Mouse (Mus musculus) c-Kit-negative CD71-positive TER-119-positive erythroid progenitor cells, embryonic 14.5 days (primary cell): Measurements from ENCODE around the gene Gdf2.

Experiments used
- DNase-seq: peaks from one replicate; pipeline ENCODE4 v3.0.0-alpha.2; 2013; ENCODE audit warnings: low read depth, low spot score

The Gdf2 gene

DNA sequence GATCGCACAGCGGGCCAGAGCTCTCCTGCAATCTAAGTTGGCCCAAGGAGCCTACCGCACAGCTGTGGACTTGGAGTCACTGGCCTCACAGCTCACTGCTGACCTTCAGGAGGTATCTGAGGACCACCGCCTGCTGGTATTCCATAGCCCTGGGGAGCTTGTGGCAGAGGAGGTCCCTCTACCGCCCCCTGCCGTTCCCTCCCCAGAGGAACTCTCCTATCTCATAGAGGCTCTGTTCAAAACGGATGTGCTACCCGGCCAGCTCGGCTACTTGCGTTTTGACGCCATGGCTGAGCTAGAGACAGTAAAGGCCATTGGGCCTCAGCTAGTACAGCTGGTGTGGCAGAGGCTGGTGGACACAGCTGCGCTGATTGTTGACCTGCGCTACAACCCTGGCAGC, 15.2 kb downstream of the Gdf2 start:
- DNase-seq = no peak

DNA sequence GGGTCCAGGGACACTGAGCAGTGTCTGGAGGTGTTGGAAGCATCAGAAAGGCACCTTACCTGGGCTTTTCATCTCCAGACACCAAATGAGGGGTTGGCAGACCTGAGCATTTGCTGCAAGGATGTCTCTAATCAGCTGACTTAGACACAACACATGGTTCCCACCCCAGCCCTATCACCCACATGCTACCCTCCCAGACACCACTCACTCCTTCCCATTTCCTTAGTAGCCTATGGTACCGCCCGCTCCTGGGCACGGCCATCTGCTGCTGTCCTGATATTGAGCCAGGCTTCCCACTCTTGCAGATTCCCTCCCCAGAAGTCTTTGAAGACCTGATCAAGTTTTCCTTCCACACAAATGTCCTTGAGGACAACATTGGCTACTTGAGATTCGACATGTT, 17.3 kb downstream of the Gdf2 start:
- DNase-seq = no peak

DNA sequence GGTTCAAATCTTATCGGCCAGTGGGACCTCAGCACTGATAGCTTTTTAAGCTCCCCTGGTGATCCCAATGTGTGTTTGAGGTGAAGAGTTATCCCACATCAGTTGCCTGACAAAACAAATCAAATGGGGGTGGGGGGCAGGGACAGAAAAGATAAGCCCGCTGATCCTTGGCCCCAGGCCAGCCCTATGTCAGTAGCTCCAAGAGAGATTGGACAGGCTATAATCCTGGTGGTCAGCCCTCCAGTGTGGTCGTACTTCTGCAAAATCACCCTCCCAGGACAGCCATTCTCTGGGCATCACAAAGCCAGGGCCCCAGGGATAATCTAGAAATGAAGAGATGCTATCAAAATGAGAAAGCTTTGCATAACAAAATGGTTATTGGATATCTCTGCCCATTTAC, 18.0 kb downstream of the Gdf2 start:
- no peak for DNase-seq

DNA sequence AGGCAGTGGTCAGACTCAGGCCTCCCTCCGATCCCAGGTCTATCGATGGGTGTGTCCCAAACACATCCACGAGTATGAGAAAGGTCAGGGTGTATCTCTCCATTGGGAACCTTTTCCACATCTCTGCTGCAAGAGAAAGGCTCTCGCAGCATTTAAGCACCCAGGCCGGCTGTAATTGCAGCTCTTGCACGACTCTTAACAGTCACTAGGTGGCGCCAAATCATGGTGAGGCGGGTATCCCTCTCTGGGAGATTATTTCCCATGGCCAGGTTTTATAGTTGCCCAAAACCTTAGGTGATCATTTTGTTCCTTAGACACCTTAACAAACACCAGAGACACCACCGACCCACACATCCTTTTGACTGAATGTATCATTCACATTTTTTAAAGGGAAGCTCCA, 18.5 kb downstream of the Gdf2 start:
- no peak for DNase-seq

DNA sequence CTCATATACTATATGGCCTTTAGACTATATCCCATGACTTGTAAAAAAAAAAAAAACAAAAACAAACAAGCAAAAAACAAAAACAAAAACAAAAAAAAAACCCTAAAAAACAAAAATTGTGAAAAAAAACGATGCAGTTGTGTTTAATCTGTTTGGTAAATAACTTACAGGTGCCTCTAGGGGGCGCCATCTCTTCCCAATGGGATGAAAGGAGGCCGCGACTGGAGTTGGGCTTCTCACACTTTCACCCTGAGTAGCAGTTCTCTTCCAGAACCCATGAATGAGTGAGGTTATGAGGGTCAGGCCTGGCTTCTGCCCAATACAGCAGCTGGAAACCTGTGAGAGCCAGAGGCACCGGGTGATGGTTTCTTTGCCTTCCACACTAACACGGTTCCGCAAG, 24.8 kb downstream of the Gdf2 start:
- DNase-seq = no peak

DNA sequence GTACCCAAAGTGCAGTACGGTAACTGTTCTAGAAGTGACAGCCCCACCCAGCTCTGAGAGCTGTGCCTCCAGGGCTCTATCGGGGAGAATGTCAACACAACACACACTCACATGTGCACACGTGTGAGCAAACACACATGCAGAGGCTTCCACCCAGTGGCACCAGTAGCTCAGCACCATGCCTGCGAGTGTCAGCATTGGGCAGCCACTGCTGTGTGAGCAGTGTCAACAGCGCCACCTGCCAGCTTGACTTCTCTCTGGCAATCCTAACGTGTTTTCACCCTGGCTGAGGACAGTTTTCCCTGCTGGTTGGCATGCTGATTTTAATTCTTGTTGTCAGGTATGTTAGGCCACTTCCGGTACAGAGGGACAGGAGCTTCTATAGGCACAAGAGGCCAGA, 31.8 kb downstream of the Gdf2 start:
- no peak for DNase-seq

DNA sequence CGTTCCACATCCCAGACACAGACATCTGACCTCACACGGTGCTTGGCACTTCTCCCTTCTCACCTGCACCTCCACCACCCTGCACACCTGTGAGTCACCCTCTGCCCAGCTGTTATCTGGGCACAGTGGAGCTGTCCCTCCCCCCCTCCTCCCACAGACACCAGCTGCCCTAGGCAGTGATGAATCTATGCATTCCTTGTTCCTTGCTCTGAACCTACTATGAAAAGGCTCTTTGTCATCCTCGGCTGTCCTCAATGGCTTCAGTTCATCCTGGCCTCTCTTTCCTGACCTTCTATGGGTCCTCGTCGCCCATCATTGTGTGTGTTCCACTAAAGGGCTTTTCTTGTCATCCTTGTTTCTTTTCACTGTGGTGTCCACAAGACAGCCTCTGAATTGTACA, 33.9 kb downstream of the Gdf2 start:
- no peak for DNase-seq

DNA sequence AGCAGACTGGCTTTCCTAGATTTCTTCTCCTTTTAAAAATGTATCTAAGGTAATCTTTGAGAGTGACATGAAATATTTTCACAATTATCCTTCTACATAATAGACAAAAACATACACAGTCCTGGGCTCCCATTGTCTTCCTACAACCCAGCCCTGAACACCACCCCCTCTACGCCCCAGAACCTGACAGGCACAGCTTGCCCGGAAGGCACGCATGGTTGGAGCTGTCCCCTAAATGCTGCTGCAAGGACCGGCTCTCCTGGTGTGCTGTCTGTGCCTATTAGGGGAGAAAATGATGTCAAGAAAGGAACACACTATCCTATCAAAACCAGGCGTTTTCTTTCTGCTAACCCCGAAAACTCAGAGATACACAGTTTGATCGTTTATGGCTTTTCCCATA, 36.9 kb downstream of the Gdf2 start:
- no peak for DNase-seq

DNA sequence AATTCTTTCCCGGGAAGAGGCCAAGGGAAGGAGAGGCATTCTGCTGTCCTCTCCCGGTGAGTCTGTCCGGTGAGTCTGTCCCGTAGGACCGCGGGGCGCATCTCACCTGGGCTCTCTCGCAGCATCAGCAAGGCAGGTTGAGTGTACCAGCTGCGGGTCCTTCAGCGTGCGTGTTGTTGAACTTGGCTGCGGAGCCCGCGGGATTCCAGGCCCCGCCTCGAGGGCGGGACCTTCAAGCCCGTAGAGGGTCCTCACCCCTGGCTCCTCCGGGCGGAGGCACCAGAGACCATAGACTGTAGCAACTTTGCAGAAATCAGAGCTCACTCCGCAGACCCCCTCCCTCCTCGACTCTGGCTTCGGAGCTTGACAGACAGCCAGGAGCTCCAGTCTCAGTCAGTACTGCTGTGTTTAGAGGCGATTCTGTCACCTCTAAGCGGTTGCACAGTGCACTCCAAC, 37.8 kb downstream of the Gdf2 start, which contains the start of gene Zfp488:
Gene Zfp488, minus strand, starts transcription at position 161 of the 456 bp plus-strand sequence.
- no peak for DNase-seq

DNA sequence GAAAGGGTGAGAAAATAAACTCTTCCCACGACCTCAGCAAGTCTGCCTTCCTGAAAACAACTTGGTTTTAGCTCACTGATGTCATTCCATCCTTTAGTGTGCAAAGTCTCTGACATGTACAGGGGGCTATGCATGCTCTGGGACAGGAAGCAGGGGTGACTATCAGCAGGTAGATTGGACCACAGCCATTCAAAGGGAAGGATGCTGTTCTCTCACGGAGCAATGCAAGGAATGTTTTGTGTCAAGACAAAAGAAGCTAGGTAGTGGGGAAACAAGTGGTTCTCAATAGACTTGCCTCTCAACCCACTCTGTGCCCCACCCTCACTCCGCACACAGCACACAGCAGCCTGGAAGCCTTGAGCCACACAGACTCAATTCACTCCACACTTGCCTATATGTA, 48.4 kb downstream of the Gdf2 start:
- DNase-seq = no peak

DNA sequence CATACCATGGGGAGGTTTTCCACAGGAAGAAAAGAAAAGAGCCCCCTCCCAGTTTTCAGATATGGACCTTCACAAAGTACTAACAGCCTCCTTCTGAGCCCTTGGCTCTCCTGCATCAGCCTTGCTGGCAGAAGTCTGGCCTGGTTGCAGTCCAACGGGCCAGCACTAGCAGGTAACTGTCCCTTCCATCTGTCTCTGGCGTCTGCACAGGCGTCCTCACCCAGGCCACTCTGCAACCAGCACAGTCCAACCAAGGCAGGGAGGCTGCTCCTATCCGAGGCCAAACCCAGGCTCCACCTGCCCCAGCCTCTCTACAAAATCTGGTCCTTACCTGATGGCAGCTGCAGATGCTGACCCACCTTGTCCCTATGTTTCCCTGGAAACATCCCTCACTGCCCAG, 51.1 kb downstream of the Gdf2 start:
- DNase-seq = no peak

DNA sequence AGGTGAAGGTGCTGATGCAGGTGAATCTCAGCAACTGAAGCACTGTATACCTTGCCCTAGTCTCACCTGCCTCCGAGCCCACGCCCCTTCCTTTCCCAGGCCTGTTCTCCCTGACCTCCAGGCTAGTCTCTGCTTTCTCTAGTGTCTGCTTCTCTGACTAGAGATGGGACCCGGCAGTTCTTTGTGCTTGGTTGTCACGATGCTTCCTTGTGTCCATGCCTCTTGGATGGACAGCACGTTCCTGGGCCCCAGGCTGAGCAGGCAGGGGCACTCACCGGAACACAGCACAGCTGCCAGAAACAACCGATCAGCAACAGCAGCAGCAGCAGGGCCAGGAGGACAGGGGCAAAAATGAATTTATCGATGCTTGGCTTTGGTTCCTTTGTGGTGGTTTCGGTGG, 52.2 kb downstream of the Gdf2 start:
- DNase-seq = no peak

DNA sequence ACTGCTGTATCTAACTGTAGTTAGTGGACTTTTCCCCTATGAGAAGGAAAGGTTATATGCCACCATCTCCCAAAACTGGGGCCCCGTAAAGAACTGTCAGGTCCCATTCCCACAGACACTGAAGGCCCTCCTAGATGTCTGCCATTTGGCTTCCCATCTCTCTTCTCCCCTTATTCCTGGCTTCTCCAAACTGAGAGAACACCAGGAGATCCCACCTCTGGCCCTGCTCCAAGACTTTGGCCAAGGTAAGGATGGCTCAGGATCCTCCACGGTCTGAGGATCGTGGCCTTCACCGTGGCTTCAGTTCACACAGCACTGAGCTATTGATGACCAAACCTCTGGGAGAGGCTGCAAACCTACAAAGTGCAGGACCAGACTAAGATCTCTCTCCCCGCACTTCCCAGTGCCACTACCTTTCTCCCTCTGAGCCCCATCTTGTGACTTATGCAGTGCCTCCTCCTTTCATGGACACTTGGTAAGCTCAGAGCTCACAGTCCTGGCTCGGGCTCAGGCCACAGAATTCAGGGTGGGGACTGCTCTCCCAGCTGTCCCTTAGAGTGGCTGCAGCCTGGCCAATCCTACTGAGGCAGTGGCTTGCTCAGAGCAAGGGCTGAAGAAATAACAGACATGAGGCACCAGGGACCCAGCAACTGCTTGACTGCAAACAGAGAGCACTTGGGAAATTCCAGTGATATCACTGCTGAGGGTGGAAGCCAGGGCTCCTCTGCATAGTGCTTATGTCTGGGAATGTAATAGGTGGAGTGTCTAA, 52.9 kb downstream of the Gdf2 start:
- DNase-seq = no peak
